Mouse (Mus musculus): Measurements from ENCODE around the gene Serpinb9b. TPM values are rescaled to one million over a fixed set of nuclear protein-coding genes. Genes with fewer than 3 reads are reported as not detected.
"Not testable (repeated sequence)": the region's sequence is repeated elsewhere in the genome, so short reads cannot be mapped to it uniquely, and the experiment has no call there.

The Serpinb9b gene
- total RNA-seq (2014; fragmentation: Nextera tagmentation) (not detected in 2 replicates), total RNA-seq (2017) (not detected in 2 replicates)

DNA sequence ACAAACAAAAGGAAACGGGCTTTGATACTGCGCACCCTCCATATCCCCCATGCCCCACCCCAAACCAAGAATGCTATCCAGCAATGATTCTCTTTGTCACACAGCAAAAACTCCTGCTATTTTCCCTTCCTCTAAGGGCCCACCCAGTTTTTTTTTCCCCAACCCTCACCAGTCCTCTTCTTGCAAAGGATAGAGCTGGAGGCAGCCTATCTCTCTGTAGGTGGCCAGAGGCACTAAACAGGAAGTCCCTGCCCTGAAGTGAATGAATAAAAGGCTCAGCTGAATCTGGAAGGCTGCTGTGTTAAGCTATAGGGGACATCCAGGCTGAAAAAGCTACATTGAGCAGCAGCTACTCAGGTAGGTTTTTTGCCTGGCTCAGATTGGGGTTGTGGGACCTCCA, at the start of gene Serpinb9b:
TSS of gene Serpinb9b (plus strand) at position 173 of the 400 bp plus-strand sequence.
- no peak for ATAC-seq (replicated peaks; ENCODE audit: poor library complexity, severe bottlenecking)

DNA sequence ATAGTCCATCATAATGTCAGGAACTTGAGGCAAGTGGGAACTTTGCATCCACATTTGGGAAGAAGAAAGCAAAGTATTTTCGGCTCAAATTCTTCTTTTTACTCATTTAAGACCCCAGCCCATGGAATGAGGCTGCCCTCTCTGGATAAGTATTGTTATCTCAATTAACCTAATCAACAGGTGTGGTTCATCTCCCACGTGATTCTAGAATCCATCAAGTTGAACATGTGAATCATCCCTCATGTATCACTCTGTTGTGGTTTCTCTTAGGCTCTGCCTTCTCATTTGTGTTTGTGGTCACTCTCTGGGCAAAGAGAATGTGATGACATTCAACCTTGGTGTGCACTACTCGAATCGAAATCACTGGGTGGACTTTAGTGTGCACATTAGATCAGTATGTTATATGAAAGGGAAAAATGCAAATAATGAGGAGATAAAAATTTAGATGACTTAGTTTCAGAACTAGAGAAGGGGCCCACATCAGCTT, 44.6 kb upstream of the Serpinb9b start:
- ATAC-seq (replicated peaks; ENCODE audit: poor library complexity, severe bottlenecking): no peak

DNA sequence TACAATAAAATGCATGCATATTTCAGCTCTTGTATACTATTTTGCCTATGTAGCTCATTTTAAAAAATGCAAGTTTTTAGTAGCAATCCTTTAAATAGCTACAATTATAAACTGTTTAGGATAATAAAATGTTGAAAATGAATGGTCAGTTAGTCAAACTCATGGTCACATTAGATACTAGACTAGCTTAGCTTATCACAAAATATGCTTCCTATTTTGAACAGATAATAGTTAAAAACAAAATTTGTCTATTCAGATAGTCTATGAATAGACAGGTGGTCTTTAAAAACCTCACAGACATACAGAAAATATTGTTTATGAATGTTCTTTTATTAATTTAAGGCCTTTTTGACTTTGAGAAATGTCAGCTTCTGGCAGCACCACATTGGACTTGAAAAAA, 41.0 kb upstream of the Serpinb9b start:
- no peak for ATAC-seq (replicated peaks; ENCODE audit: poor library complexity, severe bottlenecking)

DNA sequence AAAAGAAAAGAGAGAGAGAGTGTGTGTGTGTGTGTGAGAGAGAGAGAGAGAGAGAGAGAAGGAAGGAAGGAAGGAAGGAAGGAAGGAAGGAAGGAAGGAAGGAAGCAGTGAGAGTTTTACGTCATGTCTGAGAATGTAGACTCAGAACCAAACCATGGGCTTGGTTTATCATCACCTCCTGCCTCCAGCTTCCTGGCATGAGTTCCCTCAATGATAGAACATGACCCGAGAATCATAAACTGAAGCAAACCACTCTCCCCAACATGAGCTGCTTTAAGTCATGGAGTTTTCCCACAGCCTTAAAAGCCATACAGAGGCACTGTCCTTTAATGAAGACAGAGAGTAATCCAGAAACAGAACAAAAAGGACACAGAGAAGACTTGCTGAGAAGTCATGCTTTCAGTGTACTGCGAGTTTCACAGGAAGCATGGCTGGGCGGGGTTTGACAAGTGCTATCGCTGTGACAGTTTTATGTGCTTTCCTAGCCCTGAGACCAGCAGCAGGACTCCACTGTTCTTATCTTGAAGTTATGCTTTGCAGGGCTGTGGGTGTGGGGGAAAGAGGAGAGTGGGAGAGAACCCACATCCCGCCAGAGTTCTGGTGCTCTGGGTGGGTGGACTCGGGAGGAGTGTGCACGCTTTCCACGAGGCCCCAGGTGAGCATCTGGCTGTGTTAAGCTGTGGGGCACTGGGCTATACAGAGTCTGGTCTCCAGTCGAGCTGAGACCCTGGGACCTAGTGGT, 33.9 kb upstream of the Serpinb9b start:
- ATAC-seq (replicated peaks; ENCODE audit: poor library complexity, severe bottlenecking): peak; percentile 5; the same call in 1 of the 2 replicates

DNA sequence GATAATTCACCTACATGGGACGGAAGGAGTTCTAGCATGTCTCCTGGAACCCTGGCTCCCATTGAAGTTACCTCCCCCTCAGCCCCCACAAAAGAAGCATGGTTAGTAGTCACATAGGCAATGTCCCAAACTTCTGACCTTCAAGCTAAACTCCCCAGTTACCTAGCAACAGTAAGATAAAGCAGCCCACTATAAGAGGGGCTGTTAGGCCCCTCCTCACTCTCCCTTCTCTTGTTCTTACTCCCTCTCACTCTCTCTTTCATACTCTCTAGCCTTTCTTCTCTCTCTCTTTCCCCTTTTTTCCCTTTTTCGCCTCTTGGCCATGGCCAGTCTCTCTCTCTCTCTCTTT, 33.3 kb upstream of the Serpinb9b start:
- ATAC-seq (replicated peaks; ENCODE audit: poor library complexity, severe bottlenecking): no peak

DNA sequence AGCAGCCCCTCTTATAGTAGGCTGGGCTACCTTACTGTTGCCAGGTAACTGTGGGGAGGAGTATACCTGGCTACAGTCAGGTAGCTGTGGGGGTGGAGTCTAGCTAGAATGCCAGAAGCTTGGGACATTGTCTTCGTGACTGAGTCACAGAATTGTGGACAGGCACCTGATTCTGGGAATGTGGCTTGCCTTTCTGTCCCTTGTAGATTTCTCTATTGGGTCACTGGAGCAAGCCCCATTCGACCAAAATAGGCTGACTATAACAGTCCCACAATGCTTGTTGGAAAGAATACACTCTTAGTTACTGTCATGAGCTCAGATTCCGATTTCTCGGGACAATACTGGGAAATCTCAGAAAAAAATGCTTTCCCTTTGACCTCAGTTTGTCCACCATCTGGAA, 32.2 kb upstream of the Serpinb9b start:
- ATAC-seq (replicated peaks; ENCODE audit: poor library complexity, severe bottlenecking): no peak

DNA sequence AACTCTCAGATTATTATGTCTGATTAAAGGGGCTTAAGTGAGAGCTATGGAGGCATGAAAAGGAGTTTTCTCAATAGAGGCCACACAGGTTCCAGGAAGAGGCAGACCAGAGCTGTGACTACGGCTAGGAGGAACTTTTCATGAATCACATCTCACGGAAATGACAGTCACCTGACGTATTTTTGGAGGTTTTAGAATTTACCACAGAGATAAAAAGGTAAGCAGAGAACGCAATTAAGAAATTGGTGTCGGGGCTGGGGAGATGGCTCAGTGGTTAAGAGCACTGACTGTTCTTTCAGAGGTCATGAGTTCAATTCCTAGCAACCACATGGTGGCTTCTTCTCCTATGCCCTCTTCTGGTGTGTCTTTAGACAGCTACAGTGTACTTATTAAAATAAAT, 25.9 kb upstream of the Serpinb9b start:
- no peak for ATAC-seq (replicated peaks; ENCODE audit: poor library complexity, severe bottlenecking)

DNA sequence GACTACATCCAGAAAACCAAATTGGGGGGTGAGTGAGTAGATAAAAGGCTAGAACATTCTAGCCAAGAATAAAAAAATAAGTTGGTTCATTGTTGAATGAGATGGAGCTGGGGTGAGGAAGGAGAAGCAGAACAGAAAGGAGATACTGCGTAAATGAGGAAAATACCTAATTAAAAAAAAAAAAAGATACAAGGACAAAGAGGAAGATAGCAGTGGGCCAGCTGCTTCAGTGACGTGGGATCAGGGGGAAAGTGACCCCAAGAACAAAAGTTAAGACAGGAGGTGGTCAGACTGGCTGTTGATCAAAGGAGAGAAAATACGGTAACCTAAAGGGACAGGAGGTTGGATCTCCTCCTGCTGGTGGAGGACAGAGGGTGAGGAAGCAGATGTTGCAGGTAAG, 24.3 kb upstream of the Serpinb9b start, which contains the start of gene Serpinb9:
TSS of gene Serpinb9 (plus strand) at position 301 of the 400 bp plus-strand sequence.
- no peak for ATAC-seq (replicated peaks; ENCODE audit: poor library complexity, severe bottlenecking)

DNA sequence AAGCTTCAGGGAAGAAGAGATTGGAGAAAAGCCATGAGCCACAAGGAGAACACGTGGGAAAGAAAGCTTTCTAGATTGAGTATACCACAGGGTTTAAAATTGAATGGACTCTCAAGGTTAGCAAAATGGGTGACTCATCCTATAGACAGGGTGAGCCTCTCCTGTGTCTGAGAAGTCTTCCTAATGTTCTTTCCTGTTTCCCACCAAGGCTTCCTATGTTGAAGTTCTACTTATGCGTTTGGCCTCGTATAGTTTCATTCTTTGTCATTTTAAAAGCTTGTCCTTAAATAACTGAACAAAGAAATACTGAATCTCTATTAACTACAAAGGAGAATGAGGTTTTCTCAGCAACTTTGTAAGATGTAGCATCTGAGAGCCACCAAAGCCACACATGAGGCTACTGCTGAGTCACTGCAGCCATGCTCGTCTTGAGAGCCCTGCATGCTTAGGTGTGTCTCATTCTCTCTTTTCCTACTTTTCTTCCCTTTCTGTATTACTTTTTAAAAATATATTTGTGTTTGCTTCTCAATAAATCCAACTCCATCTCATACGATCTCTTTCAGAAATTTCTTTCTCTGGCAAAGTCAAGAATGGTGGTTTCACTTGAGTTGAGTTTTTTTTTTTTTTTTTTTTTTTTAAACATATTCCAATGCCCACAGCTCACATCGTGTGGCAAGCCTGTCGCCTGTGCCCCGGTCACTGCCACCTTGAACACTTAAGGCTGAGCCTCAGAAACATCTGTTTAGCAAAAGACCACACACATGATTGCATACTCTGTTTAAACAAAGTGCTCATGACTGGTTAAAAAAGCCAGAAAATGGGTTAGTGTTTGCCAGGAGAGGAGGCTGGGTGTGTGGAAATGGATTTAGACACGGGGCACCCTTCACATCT, 23.4 kb upstream of the Serpinb9b start:
- peak; percentile 32 for ATAC-seq (replicated peaks; ENCODE audit: poor library complexity, severe bottlenecking)

DNA sequence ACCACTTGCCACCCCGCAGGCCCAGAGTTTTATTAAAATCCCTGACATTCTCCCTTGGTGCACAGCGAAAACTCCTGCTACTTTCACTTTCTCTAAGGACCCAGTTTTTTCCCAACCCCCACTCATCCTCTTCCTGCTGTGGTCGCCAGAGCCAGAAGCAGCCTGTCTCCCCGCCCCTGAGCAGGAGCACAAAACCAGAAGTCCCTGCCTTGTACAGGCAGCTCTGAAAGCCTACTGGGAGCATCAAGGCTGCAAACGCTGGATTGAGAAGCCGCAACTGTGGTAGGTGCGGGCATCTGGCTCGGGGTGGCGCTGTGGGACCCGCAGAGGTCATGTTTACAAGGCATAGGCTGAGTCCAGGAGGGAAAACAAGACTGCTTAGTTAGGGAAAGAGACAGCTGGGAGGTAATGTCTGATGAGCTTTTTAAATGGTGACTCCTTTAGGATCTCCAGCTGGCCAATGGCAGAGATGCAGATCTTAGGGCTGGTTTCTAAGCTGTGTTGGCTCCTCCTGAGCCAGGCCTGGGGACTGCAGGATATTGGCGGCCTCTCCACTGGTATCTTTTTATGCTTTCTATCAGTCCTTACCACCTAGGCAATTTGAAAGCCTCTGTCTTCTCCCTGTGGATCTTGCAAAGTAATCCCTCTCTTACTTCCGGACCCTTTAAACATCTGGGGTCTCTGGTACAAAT, 22.7 kb upstream of the Serpinb9b start:
- ATAC-seq (replicated peaks; ENCODE audit: poor library complexity, severe bottlenecking): peak; percentile 96

DNA sequence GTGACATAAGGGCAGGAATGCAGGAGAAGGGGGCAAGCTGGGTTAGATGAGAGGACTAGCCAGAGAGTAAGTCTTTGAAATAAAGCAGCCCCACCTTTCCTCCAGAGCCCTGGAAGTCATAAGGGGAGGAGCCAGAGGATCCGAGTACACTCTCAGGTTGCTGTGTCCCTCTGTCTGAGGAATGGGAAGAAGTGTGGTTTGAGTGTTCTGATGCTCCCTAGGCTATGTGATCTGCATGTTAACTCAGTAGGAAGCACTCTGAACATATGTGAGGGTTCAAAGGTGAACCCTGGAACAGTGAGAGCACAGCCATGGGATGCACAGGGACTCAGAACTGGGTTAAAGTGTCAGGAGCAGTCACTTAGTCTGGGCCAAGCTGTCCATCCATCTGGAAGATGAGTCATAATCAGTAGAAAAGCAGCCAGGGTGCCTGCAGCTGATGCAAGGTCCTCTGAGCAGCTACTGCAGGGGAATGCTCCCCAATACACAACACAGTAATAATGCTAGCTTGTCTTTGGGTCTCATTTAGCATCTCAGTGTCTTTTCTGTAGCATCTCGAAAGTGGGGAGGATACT, 21.6 kb upstream of the Serpinb9b start:
- no peak for ATAC-seq (replicated peaks; ENCODE audit: poor library complexity, severe bottlenecking)

DNA sequence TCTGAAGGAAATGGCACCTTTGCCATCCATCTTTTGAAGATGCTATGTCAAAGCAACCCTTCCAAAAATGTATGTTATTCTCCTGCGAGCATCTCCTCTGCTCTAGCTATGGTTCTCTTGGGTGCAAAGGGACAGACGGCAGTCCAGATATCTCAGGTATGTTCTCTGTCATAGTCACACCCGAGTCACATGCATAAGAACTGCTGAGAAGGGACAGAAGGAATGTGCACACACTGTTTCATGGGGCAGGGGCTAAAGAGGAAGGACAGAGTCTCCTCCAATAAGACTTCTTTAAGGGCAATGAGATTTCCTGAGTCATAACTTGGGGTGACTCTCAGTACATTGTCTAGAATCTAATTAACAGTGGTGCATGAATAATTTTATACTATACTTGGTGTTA, 20.7 kb upstream of the Serpinb9b start:
- no peak for ATAC-seq (replicated peaks; ENCODE audit: poor library complexity, severe bottlenecking)

DNA sequence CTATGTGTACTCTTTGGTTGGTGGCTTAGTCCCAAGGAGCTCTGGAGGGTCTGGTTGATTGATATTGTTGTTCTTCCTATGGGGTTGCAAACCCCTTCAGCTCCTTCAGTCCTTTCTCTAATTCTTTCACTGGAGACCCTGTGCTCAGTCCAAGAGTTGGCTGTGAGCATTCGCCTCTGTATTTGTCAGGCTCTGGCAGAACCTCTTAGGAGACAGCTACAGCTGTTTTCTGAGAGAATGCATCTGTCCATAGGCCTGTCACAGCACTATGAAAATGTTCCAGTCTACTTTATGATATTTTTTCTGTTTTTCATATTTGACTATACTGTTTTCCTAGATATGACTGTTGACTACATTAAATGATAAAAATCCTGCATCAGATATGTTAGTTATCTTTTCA, 14.8 kb upstream of the Serpinb9b start:
- no peak for ATAC-seq (replicated peaks; ENCODE audit: poor library complexity, severe bottlenecking)

DNA sequence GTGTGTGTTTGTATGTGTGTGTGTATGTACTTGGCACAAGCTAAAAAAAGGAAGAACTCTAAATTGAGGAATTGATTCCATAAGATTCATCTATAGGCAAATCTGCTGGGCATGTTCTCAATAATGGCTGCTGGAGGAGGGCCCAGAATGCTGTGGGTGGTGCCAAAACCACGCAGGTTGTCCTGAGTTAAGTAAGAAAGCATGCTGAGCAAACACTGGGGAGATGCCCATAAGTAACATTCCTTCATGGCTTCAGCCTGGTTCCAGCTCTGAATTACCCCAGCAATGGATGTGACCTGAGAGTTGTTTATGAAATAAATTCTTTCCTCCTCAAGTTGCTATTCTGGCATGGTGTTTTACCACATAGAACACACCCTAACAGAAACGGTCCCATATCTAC, 13.9 kb upstream of the Serpinb9b start:
- no peak for ATAC-seq (replicated peaks; ENCODE audit: poor library complexity, severe bottlenecking)

DNA sequence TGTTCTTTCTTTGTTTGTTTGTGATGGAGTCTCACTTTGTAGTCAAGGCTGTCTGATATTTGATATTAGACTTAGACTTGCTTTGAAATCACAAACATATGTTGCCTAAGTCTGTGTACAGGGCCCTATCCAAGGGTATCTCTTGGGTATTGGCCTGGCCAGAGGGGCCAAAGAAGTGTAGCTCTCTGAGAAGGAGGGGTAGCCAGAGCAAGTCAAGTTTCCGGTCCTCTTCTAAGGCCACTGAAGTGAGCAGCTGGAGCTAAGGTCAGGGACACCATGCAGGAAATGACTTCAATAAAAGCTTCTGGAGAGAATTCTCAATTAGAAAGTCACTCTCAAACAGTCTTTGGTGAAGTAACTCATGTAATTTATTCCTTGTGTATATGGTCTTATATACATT, 4.8 kb upstream of the Serpinb9b start:
- no peak for ATAC-seq (replicated peaks; ENCODE audit: poor library complexity, severe bottlenecking)

DNA sequence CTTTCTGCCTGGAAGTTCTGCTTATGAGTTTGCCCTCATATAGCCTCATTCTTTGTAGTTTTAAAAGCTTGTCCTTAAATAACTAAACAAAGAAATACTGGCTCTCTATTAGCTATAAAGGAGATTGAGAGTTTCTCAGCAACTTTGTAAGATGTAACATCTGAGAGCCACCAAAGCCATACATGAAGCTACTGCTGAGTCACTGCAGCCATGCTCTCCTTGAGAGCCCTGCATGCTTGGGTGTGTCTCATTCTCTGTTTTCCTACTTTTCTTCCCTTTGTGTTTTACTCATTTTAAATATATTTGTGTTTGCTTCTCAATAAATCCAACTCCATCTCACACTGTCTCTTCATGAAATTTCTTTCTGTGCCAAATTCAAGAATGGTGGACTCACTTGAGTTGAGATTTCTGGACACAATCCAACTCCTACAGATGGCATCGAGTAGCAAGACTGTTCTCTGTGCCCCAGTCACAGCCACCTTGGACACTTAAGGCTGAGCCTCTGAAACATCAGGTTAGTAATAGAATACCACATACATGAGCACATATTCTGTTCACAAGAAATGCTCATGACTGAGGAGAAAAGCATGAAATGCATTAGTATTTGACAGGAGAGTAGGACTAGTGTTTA, 674 bp upstream of the Serpinb9b start:
- no peak for ATAC-seq (replicated peaks; ENCODE audit: poor library complexity, severe bottlenecking)

DNA sequence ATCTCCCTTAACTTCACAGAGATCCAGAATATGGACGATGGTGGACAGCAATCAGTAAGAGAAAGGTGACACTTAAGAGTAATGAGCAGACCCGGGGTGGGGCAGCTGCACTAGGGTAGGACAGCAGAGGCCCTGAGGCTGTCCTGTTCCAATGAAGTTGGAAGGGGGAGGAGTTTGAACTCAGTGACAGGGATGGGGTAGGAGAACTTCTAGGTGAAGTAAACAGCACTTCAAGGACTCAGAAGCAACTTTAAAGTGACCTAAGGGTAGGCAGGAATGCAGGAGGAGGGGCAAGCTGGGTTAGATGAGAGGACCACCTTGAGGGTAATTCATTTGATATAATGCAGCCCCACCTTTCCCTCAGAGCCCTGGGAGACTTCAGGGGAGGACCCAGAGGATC, 930 bp downstream of the Serpinb9b start:
- no peak for ATAC-seq (replicated peaks; ENCODE audit: poor library complexity, severe bottlenecking)

DNA sequence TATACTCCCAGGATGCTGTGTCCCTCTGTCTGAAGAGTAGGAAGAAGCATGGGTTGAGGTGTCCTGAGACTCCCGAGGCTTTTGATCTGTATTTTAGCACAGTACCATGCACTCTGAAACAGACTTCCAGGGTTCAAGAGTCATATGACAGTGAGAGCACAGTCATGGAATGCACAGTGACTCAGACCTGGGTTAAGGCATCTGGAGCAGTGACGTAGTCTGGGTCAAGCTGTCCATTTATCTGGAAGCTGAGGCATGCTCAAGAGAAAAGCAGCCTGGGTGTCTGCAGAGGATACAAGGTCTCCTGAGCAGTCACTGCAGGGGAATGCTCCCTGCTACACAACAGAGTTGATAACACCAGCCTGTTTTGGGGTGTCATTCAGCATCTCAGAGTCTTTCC, 1.3 kb downstream of the Serpinb9b start:
- no peak for ATAC-seq (replicated peaks; ENCODE audit: poor library complexity, severe bottlenecking)

DNA sequence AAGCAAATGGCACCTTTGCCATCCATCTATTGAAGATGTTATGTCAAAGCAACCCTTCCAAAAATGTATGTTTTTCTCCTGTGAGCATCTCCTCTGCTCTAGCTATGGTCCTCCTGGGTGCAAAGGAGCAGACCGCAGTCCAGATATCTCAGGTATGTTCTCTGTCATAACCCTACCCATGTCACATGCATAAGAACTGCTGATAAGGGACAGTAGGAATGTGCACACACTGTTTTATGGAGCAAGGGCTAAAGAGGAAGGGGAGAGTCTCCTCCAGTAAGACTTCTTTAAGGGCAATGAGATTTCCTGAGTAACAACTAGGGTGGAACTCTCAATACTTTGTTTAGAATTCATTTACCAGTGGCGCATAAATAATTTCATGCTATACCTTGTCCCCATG, 2.3 kb downstream of the Serpinb9b start:
- ATAC-seq (replicated peaks; ENCODE audit: poor library complexity, severe bottlenecking): not testable (repeated sequence)

DNA sequence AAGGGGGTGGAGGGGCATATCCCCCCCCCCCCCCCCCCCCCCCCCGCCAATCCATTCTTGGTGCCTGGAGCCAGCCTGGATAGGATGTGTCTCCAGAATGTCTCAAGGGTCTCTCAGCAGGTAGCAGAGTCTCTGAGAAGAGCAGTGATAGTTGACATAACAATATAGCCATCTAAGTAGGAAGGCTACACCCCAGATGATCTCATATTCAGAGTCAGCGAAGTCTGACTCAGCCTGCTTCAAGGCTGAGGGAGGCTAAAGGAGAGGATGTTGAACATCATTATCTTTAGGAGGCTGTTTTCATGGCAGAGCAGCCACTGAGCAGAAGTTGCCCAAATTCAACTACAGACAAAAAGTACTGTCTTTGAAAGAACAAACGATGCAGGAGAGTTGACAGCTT, 3.1 kb downstream of the Serpinb9b start:
- no peak for ATAC-seq (replicated peaks; ENCODE audit: poor library complexity, severe bottlenecking)

Data from granulocyte monocyte progenitor cell, adult 5-6 weeks (primary cell).